Mouse (Mus musculus) ES-E14 (cell line): ENCODE data around the gene Zmiz1.

Experiments used
- CHD2 ChIP-seq: IDR thresholded peaks from 2 replicates; pipeline ENCODE4 v1.6.1; 2014; ENCODE audit warnings: mild to moderate bottlenecking, low read depth, low read length, inconsistent platforms
- HCFC1 ChIP-seq: IDR thresholded peaks from 2 replicates; pipeline ENCODE4 v1.6.1; 2012; ENCODE audit warnings: low read length, inconsistent platforms, borderline replicate concordance; ENCODE audit not compliant: insufficient read depth
- MAFK ChIP-seq: IDR thresholded peaks from 2 replicates; pipeline ENCODE4 v1.6.1; 2014; ENCODE audit warnings: mild to moderate bottlenecking, low read depth, low read length, inconsistent platforms; ENCODE audit not compliant: insufficient read depth
- ZC3H11A ChIP-seq: IDR thresholded peaks from 2 replicates; pipeline ENCODE4 v1.6.1; 2012; ENCODE audit warnings: low read depth, mild to moderate bottlenecking, inconsistent platforms, low read length, borderline replicate concordance
- ZNF384 ChIP-seq: IDR thresholded peaks from 2 replicates; pipeline ENCODE4 v1.6.1; 2012; ENCODE audit warnings: low read depth, low read length, inconsistent platforms

GRCm38 (mm10) chr14:25693271-25693887 is 234.4 kb downstream of the Zmiz1 start:
- TF ChIP-seq ZNF384 (no peak), CHD2 (no peak), ZC3H11A (no peak), HCFC1 (no peak), MAFK (no peak)
